Mouse (Mus musculus) layer of hippocampus, adult 8-10 months (tissue): ENCODE measurements at regions not wholly inside any gene's neighbourhood (a gene's known extent, or its start where the extent isn't known, plus 50 kb on each side); places are given as distances from the start of the nearest gene placed in this dataset.

Source experiments
- DNase-seq, 2 experiments: peaks; one replicate each; pipeline ENCODE4 v3.0.0; 2022; ENCODE audit warnings: low spot score in 2 of 2

GRCm38 (mm10) chr1:181299826-181300225, 52.6 kb upstream of the Cnih3 start:
- no peak for DNase-seq

- DNase-seq: no peak
Observed at GRCm38 (mm10) chr1:181302151-181302550, 50.3 kb upstream of the Cnih3 start.
